Mouse (Mus musculus) kidney, adult 2 months (tissue): ENCODE measurements around the gene Spef1.

Source experiments
- CTCF ChIP-seq: fragments of 200-500 bp; conservative IDR thresholded peaks from 2 replicates; pipeline ENCODE4 v1.5.1; 2011; ENCODE audit warnings: low read depth, mild to moderate bottlenecking, control low read depth, low read length, moderate library complexity, mixed read lengths; ENCODE audit not compliant: insufficient read depth, insufficient read length
- POLR2A ChIP-seq: fragments of 200-500 bp; IDR thresholded peaks from one replicate; pipeline ENCODE4 v1.6.1; 2011; ENCODE audit warnings: low read depth, low read length, control low read depth

- no peak for TF ChIP-seq CTCF
- TF ChIP-seq POLR2A = no peak
Observed at GRCm38 (mm10) chr2:131225178-131225577, 38.1 kb upstream of the Spef1 start.
